Mouse (Mus musculus) frontal cortex, postnatal 25 days (tissue): ENCODE results near the gene Abca2.

Experiments
- DNase-seq, 2 experiments: peaks; one replicate each; pipeline ENCODE4 v3.0.0; 2022; ENCODE audit warnings: low spot score in 2 of 2

Abca2 gene

DNA sequence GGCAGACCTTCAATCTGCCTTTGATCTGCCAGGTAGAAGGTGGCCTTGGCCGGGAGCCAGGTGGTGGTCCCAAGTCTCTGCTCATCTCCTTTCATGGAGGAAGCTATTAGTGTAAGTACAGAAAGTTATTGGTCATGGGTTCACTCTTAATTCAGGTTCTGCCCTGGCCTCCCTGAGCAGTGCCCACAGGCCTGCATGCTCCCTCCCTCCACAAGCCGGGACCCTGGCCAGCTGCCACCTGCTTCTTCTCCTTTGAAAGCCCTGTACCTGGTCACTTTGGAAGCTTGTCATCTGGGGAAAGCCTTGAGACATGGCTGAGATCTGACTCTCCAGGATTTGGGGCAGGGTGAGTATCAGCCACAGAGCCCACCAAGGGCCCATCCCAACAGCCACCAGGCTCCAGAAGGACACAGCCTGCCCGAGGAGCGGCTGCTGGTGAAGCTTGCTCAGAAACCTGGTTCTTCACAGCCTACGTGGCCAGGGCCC is 65.0 kb downstream of the Abca2 start, which contains the start of gene Lcn12:
Gene Lcn12 (minus strand): TSS at position 436 of the 486 bp plus-strand sequence.
- no peak for DNase-seq

DNA sequence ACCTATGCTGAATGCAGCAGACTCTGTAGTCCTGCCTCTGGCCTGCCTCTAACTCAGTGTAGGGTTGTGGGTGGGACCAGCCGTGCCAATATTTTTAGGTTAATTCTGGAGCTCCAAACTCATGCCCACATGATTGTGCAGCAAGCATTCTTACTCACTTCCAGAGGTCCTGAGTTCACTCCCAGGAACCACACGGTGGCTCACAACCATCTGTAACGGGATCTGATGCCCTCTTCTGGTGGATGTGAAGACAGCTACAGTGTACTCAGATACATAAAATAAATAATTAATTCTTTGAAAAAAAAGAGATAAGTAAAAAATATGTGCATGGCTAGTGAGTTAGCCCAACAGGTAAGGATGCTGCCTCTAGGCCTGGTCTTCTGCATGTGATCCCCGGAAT is 68.0 kb downstream of the Abca2 start:
- no peak for DNase-seq
